Mouse (Mus musculus) intestine, postnatal 0 days (tissue): ENCODE results near the gene Znrf1. TPM values are rescaled to one million over a fixed set of nuclear protein-coding genes. Genes with fewer than 3 reads are reported as not detected.

Experiments
- ATAC-seq: fragments of 200-750 bp; cut with Nextera tagmentation; 2 replicates; pipeline ENCODE4 v1.8.0; 2017; ENCODE audit warnings: mild to moderate bottlenecking, moderate TSS enrichment, moderate library complexity
- H3K27ac ChIP-seq: fragments of 300-500 bp; sonication (generic); 2 replicates; pipeline ENCODE4 v1.5.1; 2014; ENCODE audit warnings: mild to moderate bottlenecking, low read depth, low read length, moderate library complexity
- H3K27me3 ChIP-seq: fragments of 300-500 bp; sonication (generic); replicated peaks from 2 replicates; pipeline ENCODE4 v1.6.1; 2014; ENCODE audit warnings: low read length, mixed read lengths; ENCODE audit not compliant: control insufficient read depth, insufficient read depth
- H3K36me3 ChIP-seq: fragments of 300-500 bp; sonication (generic); 2 replicates; pipeline ENCODE4 v1.6.1; 2014; ENCODE audit warnings: mild to moderate bottlenecking, moderate library complexity; ENCODE audit not compliant: control insufficient read depth, insufficient read depth
- H3K4me1 ChIP-seq: fragments of 300-500 bp; sonication (generic); replicated peaks from 2 replicates; pipeline ENCODE4 v1.6.1; 2014; ENCODE audit warnings: antibody characterized with exemption, low read length, mixed read lengths; ENCODE audit not compliant: control insufficient read depth, insufficient read depth
- H3K4me2 ChIP-seq: fragments of 300-500 bp; sonication (generic); replicated peaks from 2 replicates; pipeline ENCODE4 v1.6.1; 2014; ENCODE audit warnings: low read depth, mild to moderate bottlenecking, moderate library complexity
- H3K4me3 ChIP-seq: fragments of 300-500 bp; sonication (generic); 2 replicates; pipeline ENCODE4 v1.5.1; 2014; ENCODE audit warnings: low read depth, low read length
- H3K9ac ChIP-seq: fragments of 300-500 bp; sonication (generic); 2 replicates; pipeline ENCODE4 v1.6.1; 2014; ENCODE audit warnings: mild to moderate bottlenecking, low read depth, low read length
- H3K9me3 ChIP-seq: fragments of 300-500 bp; sonication (generic); 2 replicates; pipeline ENCODE4 v1.6.1; 2016; ENCODE audit warnings: mixed run types; ENCODE audit not compliant: control insufficient read depth
- CTCF ChIP-seq: sonication (generic); IDR thresholded peaks from 2 replicates; pipeline ENCODE4 v1.5.1; 2016; ENCODE audit warnings: low read depth, mild to moderate bottlenecking, control low read depth, antibody characterized with exemption, moderate library complexity
- WGBS: fragments of 180-500 bp; shearing (Covaris S2); extraction: QIAGEN DNeasy Blood & Tissue Kit; methylation state at CpG from one replicate; pipeline ENCODE4 v1.1.7; 2014; 5-methylcytosine and 5-hydroxymethylcytosine counted together
- polyA plus RNA-seq: library from polyadenylated mRNA; unstranded; fragments of >200 nt; fragmentation: Nextera tagmentation; extraction: Ambion mirVana; gene quantifications from 2 replicates; pipeline ENCODE4 v1.2.1, GENCODE M21; 2015

Znrf1 gene
- polyA plus RNA-seq, 1 experiment from 2014 or later: 11.7 TPM

DNA sequence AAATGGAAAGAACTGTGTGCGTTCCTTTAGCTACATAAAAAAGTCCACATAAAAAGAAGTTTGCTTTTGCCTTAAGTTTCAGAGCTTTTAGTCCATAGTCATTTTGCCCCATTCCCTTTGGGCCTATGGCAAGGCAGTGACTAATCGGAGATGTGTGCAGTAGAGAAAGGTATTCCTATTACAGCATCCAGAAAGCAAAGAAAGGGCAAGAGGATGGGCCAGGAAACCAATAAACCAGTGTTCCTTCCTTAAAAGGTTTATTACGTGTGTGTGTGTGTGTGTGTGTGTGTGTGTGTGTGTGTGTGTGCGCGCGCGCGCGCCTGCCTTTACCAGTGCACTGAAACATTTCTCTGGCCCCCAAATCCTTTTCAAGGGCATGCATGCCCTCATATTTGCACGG is 35.8 kb downstream of the Znrf1 start:
- ATAC-seq: peak; percentile 45; the same call in 1 of the 2 replicates
- Histone ChIP-seq H3K4me3 (no peak overlapping the region), H3K27me3 (no peaks in the 10 kb centered on the region), H3K36me3 (no peaks in the 10 kb centered on the region), H3K9me3 (no peaks in the 10 kb centered on the region), H3K4me2 (no peak overlapping the region), H3K4me1 (0 out of 2 replicates have a peak, but pooled peaks cover 4% of the 10 kb centered on the region), H3K27ac (no peak overlapping the region), H3K9ac (no peak overlapping the region)
- no peak for TF ChIP-seq CTCF
- WGBS: 72% methylated on average over 10 of the region's 10 CpGs

DNA sequence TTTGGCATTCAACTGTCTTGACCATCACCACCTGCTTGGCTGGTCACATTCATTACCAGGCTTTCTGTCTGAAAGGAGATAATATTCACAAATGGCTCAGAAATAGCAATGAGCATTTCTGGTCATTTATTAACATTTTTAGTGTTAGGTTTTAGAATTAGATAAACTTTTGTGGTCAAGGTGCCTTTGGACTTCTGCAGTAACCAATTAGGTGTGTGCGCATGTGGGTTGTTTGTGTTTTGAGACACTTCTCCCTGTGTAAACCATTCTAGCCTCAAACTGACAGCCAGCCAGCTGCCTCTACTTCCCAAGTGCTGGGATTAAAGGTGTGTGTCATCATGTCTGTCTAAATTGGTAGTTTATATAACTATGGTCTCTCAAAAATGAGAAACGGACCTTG is 36.5 kb downstream of the Znrf1 start:
- 51% methylated on average over 2 of the region's 2 CpGs for WGBS
- no peak for TF ChIP-seq CTCF
- ATAC-seq: no peak
- Histone ChIP-seq H3K27ac (no peak overlapping the region), H3K4me3 (no peak overlapping the region), H3K4me1 (0 out of 2 replicates have a peak, but pooled peaks cover 4% of the 10 kb centered on the region), H3K36me3 (no peaks in the 10 kb centered on the region), H3K4me2 (no peak overlapping the region), H3K9ac (no peak overlapping the region), H3K27me3 (no peaks in the 10 kb centered on the region), H3K9me3 (no peaks in the 10 kb centered on the region)

DNA sequence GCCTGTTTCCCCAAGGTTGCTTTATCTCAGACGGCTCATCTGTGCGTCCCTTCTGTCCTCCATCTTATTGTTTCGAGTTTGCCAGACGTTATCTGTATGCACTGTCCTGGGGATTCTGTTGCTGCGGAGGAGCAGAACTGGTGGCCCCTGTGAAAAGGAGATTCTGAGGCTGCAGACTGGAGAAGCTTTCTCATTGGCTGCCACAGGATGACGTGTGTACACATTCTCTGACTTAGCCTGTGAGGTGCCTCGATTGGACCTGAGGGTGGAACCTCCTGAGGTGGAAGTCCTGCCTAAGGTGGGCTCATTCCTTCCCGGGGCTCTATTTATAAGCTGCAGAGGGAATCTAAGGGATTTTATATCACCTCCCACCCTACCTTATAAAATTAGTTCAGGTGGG is 37.7 kb downstream of the Znrf1 start:
- H3K4me3 ChIP-seq: no peak overlapping the region
- H3K9ac ChIP-seq: no peak overlapping the region
- H3K9me3 ChIP-seq: no peaks in the 10 kb centered on the region
- H3K4me2 ChIP-seq: no peak overlapping the region
- 36% methylated on average over 8 of the region's 8 CpGs for WGBS
- H3K4me1 ChIP-seq: 0 out of 2 replicates have a peak, but pooled peaks cover 4% of the 10 kb centered on the region
- 0 out of 2 replicates have a peak, but pooled peaks have one; percentile 22 for ATAC-seq
- H3K36me3 ChIP-seq: no peaks in the 10 kb centered on the region
- no peak for TF ChIP-seq CTCF
- H3K27ac ChIP-seq: no peak overlapping the region
- H3K27me3 ChIP-seq: no peaks in the 10 kb centered on the region

DNA sequence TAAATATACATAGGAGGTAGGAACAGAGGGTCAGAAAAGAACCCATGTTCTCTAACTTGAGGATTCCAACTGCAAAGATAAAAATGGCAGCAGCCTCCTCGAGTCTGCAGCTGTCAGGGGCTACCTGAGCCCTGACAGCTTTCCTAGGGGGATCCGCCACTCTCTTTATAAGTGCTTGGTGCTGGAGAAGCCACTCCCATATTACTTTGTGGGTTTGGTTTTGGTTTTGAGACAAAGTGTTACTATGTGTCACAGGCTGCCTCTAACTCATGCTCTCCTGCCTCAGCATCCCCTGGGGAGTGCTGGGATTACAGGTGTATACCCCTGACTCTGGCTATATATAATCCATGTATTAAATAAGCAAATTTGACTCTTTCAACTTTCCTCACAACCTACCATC is 38.1 kb downstream of the Znrf1 start:
- 78% methylated on average over 2 of the region's 2 CpGs for WGBS
- no peak for ATAC-seq

DNA sequence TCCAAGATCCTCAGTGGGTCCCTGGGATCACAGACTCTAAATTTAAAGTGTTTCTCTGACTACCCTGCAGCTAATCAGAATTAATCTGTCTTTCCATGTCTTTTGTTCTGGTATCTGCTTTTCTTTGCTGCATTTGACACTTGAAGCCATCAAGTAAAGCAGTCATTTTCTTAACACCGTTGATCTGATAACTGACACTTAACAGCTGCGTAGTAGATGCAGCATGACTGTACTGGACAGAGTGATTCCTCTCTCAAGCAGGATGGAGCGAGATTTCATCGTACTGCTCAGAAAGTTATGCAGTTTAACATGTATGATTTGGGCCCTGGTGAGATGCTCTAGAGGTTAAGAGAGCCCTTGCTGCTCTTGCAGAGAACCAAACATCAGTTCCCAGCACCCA is 39.6 kb downstream of the Znrf1 start:
- Histone ChIP-seq H3K27me3 (no peaks in the 10 kb centered on the region), H3K27ac (no peak overlapping the region), H3K4me2 (no peak overlapping the region), H3K9ac (no peak overlapping the region), H3K4me1 (0 out of 2 replicates have a peak, but pooled peaks cover 4% of the 10 kb centered on the region), H3K4me3 (no peak overlapping the region), H3K36me3 (no peaks in the 10 kb centered on the region), H3K9me3 (no peaks in the 10 kb centered on the region)
- no peak for TF ChIP-seq CTCF
- WGBS: 94% methylated on average over 4 of the region's 4 CpGs
- no peak for ATAC-seq

More for the DNA sequence above, 38.1 kb downstream of the Znrf1 start:
- no peaks in the 10 kb centered on the region for H3K9me3 ChIP-seq
- H3K27me3 ChIP-seq: no peaks in the 10 kb centered on the region
- H3K27ac ChIP-seq: no peak overlapping the region
- no peak for TF ChIP-seq CTCF
- H3K4me1 ChIP-seq: 0 out of 2 replicates have a peak, but pooled peaks cover 4% of the 10 kb centered on the region
- H3K36me3 ChIP-seq: no peaks in the 10 kb centered on the region
- H3K4me3 ChIP-seq: no peak overlapping the region
- H3K9ac ChIP-seq: no peak overlapping the region
- H3K4me2 ChIP-seq: no peak overlapping the region

DNA sequence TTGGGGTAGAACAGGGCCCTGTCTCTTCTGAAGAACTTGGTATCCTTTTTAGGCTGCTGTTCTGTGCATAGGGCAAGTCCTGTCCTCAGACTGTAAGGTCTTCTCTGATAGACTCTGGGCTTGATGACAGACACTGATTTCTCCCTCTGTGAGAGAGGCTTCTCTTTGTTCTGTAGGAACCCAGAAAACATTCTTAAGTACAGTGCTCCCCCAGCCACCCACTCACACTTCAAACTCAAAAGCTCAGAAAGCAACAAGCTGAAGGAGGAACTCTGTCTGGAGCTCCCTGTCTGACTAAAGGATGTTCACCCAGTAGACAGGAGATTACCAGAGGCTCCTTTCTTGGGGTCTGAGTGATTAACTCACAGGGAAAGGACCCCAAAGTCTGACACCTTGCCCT is 40.6 kb downstream of the Znrf1 start:
- TF ChIP-seq CTCF: no peak
- ATAC-seq: no peak
- no peak overlapping the region for H3K27ac ChIP-seq

DNA sequence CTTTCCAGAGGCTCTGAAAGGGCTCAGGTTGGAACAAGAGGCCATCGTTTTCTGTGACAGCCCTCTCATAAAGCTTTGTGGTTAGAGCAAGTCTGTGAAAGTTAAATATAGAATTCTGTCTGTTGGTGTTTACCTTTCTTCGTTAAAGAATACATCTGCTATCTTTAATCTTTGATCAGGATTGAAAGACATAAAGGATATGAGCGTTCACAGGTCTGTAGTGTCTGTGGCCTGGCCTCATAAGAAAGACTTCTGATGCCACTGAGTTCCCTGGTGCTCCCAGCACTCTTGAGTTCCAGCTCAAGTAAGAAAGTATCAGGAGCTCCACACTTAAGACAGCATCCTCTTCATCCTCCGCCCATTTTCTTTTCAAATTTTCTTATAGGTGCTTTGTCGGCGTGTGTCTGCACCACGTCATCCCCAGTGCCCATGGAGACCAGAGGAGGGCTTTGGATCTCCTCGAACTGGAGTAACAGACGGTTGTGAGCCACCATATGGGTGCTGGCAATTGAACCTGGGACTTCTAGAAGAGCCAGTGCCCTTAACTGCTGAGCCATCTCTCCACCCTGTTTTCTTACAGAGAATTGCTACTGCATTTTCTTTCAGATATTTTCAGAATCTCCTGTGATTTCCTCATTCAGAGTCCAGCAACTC is 42.1 kb downstream of the Znrf1 start:
- H3K27ac ChIP-seq: no peak overlapping the region
- H3K4me2 ChIP-seq: no peak overlapping the region
- ATAC-seq: no peak
- TF ChIP-seq CTCF: no peak
- H3K36me3 ChIP-seq: no peaks in the 10 kb centered on the region
- H3K9ac ChIP-seq: no peak overlapping the region
- H3K4me3 ChIP-seq: no peak overlapping the region
- H3K27me3 ChIP-seq: no peaks in the 10 kb centered on the region
- H3K9me3 ChIP-seq: no peaks in the 10 kb centered on the region
- no peaks in the 10 kb centered on the region for H3K4me1 ChIP-seq
- WGBS: 72% methylated on average over 9 of the region's 9 CpGs

More for the DNA sequence above, 40.6 kb downstream of the Znrf1 start:
- no peak overlapping the region for H3K4me2 ChIP-seq
- H3K4me1 ChIP-seq: 0 out of 2 replicates have a peak, but pooled peaks cover 2% of the 10 kb centered on the region
- no peaks in the 10 kb centered on the region for H3K9me3 ChIP-seq
- no peaks in the 10 kb centered on the region for H3K36me3 ChIP-seq
- no peak overlapping the region for H3K4me3 ChIP-seq
- H3K9ac ChIP-seq: no peak overlapping the region
- H3K27me3 ChIP-seq: no peaks in the 10 kb centered on the region
